Mouse (Mus musculus): ENCODE measurements around the gene Sgf29.

DNA sequence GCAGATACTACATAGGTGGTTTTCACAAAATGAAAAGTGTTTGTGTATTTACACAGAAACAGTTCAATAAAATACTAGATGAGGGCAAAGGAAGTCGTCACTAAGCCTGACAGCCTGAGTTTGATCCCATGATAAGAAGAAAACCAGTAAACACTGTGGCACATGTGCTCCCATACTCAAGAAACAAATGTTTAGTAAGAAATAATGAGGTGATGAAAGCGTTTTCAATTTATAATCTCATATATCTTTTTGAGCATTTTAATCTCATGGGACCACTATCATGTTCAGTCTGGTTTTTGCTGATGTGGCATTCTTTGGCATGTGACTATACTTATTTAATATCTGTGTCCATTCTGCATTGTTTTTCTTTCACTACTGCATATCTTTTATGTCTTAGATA is 4.9 kb downstream of the Sgf29 start:
- TF ChIP-seq CTCF (IDR thresholded peaks at IDR 0.05; ENCODE audit: low read depth) (no peak), EP300 (IDR thresholded peaks at IDR 0.05; ENCODE audit: low read depth) (no peak)
